Mouse (Mus musculus): ENCODE measurements around the gene Plpp6. TPM values are rescaled to one million over a fixed set of nuclear protein-coding genes. Genes with fewer than 3 reads are reported as not detected.
A peak's percentile ranks its signal among the peaks of the same experiment; 100 is the strongest.
"Not testable (repeated sequence)": the region's sequence is repeated elsewhere in the genome, so short reads cannot be mapped to it uniquely, and the experiment has no call there.

Gene Plpp6
- polyA plus RNA-seq, 1 experiment from 2014 or later = 2.0 TPM

DNA sequence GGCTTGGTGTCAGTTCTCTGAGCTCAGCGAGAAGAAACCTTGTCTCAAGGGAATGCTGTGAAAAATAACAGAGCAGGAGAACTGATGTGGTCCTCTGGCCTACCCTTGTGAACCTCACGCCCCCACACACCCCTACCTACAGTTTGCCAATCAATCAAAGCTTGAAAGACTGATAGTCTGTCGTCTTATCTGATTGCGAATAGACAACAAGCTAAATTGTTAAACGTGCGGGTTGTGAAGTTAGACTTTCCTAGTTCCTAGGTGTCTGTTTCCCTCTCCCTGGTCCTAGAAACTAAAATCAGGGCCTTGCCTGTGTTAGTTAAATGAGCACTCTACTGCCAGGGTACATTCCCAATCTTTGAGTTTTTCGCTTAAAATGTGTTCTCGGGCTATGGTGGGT is 25.8 kb downstream of the Plpp6 start:
- peak overlapping the region; percentile 42; the same call in 1 of the 2 replicates for H3K27ac ChIP-seq (replicated peaks)
- peak overlapping the region; percentile 81 for H3K4me3 ChIP-seq (replicated peaks)
- H3K4me1 ChIP-seq (replicated peaks) = peaks cover 19% of the 10 kb centered on the region

GRCm38 (mm10) chr19:28990194-28990589 is 26.4 kb downstream of the Plpp6 start, which contains the start of gene Cdc37l1:
TSS of gene Cdc37l1 (plus strand) at chr19:28990352.
- peak within 1 kb of the TSS; percentile 86 for H3K27ac ChIP-seq (replicated peaks)
- under 1% methylated on average over 31 of the region's 37 CpGs for WGBS (ENCODE audit: insufficient replicate concordance)
- H3K4me1 ChIP-seq (replicated peaks) = peaks cover 19% of the 10 kb centered on the region
- H3K4me2 ChIP-seq = peak within 1 kb of the TSS; percentile 80
- ATAC-seq (ENCODE audit: insufficient read depth) = peak; percentile 99
- no peaks in the 10 kb centered on the region for H3K9me3 ChIP-seq (replicated peaks)
- H3K9ac ChIP-seq = peak within 1 kb of the TSS; percentile 87
- H3K36me3 ChIP-seq (replicated peaks) = peaks cover 9% of the 10 kb centered on the region
- H3K27me3 ChIP-seq = peaks cover 5% of the 10 kb centered on the region; the same call in 1 of the 2 replicates
- H3K4me3 ChIP-seq (replicated peaks) = peak within 1 kb of the TSS; percentile 81

More for the DNA sequence above, 25.8 kb downstream of the Plpp6 start:
- Histone ChIP-seq H3K27me3 (peaks cover 5% of the 10 kb centered on the region; the same call in 1 of the 2 replicates), H3K9me3 (replicated peaks) (no peaks in the 10 kb centered on the region), H3K9ac (peak overlapping the region; percentile 87; the same call in 1 of the 2 replicates), H3K36me3 (replicated peaks) (peaks cover 2% of the 10 kb centered on the region), H3K4me2 (peak overlapping the region; percentile 80)
- WGBS (ENCODE audit: insufficient replicate concordance) = 46% methylated on average over 8 of the region's 8 CpGs
- ATAC-seq (ENCODE audit: insufficient read depth) = no peak

DNA sequence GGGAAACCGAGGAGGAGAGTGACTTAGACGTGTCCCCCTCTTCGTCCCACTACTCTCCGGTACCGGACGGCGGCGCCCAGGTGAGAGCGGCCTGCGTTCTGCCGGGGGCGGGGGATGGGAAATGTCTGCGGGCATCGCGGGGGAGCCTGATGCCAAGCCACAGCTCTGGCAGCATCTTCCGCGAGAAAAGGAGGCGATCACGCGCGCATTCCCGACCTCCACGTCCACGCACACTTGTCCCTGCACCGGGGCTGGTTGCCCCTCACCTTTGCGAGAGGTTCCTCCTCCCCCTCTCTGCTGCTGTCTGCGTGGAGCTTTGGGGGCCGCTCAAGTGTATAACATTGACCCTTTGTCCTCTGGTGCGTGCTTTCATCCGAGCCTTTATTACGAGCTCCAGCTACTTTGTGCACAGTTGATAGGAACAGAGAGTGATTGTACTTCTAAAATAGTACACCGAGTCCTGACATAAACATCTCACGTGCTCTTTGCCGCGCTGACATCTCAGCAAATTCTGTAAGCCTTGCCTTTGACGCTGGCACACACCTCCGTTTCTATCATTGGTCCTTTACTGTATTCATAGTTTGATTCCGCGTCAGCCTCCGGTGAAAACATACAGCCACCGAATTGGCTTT is 27.0 kb downstream of the Plpp6 start:
- peak overlapping the region; percentile 81 for H3K4me3 ChIP-seq (replicated peaks)
- H3K4me2 ChIP-seq = peak overlapping the region; percentile 80
- under 1% methylated on average over 41 of the region's 41 CpGs for WGBS (ENCODE audit: insufficient replicate concordance)
- ATAC-seq (ENCODE audit: insufficient read depth) = no peak; the same call in none of the 2 replicates
- H3K9me3 ChIP-seq (replicated peaks) = no peaks in the 10 kb centered on the region
- peak overlapping the region; percentile 86 for H3K27ac ChIP-seq (replicated peaks)
- H3K36me3 ChIP-seq (replicated peaks) = peaks cover 14% of the 10 kb centered on the region
- H3K9ac ChIP-seq = peak overlapping the region; percentile 87
- H3K27me3 ChIP-seq = peaks cover 5% of the 10 kb centered on the region; the same call in 1 of the 2 replicates
- peaks cover 19% of the 10 kb centered on the region for H3K4me1 ChIP-seq (replicated peaks)

GRCm38 (mm10) chr19:28991391-28991790 is 27.6 kb downstream of the Plpp6 start:
- Histone ChIP-seq H3K36me3 (replicated peaks) (peaks cover 21% of the 10 kb centered on the region), H3K4me1 (replicated peaks) (peaks cover 19% of the 10 kb centered on the region), H3K9me3 (replicated peaks) (no peaks in the 10 kb centered on the region), H3K27me3 (peaks cover 5% of the 10 kb centered on the region; the same call in 1 of the 2 replicates), H3K4me3 (replicated peaks) (peak overlapping the region; percentile 81), H3K9ac (peak overlapping the region; percentile 87), H3K4me2 (peak overlapping the region; percentile 80), H3K27ac (replicated peaks) (peak overlapping the region; percentile 86; the same call in 1 of the 2 replicates)
- no peak for ATAC-seq (ENCODE audit: insufficient read depth)
- WGBS (ENCODE audit: insufficient replicate concordance) = 46% methylated on average over 5 of the region's 5 CpGs

DNA sequence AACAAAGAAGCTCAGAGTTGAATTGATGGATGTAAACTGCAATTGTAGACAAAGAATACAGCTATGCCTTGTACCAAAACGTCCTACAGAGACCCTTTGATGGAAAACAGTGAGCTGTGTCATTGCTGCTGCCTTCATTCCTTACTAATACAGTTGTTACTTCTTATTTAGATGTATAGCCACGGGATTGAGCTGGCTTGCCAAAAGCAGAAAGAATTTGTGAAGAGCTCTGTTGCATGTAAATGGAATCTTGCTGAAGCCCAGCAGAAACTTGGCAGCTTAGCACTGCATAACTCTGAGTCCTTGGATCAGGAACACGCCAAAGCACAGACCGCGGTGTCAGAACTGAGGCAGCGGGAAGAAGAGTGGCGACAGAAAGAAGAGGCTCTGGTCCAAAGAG is 31.1 kb downstream of the Plpp6 start:
- H3K36me3 ChIP-seq (replicated peaks) = peaks cover 30% of the 10 kb centered on the region
- no peak overlapping the region for H3K4me3 ChIP-seq (replicated peaks)
- peaks cover 12% of the 10 kb centered on the region for H3K4me1 ChIP-seq (replicated peaks)
- H3K27ac ChIP-seq (replicated peaks) = no peak overlapping the region
- no peaks in the 10 kb centered on the region for H3K9me3 ChIP-seq (replicated peaks)
- H3K27me3 ChIP-seq = no peaks in the 10 kb centered on the region
- WGBS (ENCODE audit: insufficient replicate concordance) = 79% methylated on average over 7 of the region's 7 CpGs
- H3K4me2 ChIP-seq = no peak overlapping the region
- ATAC-seq (ENCODE audit: insufficient read depth) = no peak
- H3K9ac ChIP-seq = no peak overlapping the region

GRCm38 (mm10) chr19:28995366-28995765 is 31.6 kb downstream of the Plpp6 start:
- no peaks in the 10 kb centered on the region for H3K27me3 ChIP-seq
- peaks cover 11% of the 10 kb centered on the region for H3K4me1 ChIP-seq (replicated peaks)
- no peak overlapping the region for H3K4me2 ChIP-seq
- no peak overlapping the region for H3K9ac ChIP-seq
- ATAC-seq (ENCODE audit: insufficient read depth) = no peak
- no peak overlapping the region for H3K27ac ChIP-seq (replicated peaks)
- peaks cover 35% of the 10 kb centered on the region for H3K36me3 ChIP-seq (replicated peaks)
- no peak overlapping the region for H3K4me3 ChIP-seq (replicated peaks)
- no peaks in the 10 kb centered on the region for H3K9me3 ChIP-seq (replicated peaks)
- WGBS (ENCODE audit: insufficient replicate concordance) = 49% methylated on average over 5 of the region's 5 CpGs

GRCm38 (mm10) chr19:28997976-28998630 is 34.4 kb downstream of the Plpp6 start:
- no peak overlapping the region for H3K9ac ChIP-seq
- 80% methylated on average over 4 of the region's 4 CpGs for WGBS (ENCODE audit: insufficient replicate concordance)

GRCm38 (mm10) chr19:29000321-29000720 is 36.6 kb downstream of the Plpp6 start:
- H3K9ac ChIP-seq; ATAC-seq (ENCODE audit: insufficient read depth); H3K9me3 ChIP-seq (replicated peaks); H3K4me1 ChIP-seq (replicated peaks); H3K4me3 ChIP-seq (replicated peaks); H3K27me3 ChIP-seq; H3K4me2 ChIP-seq; H3K27ac ChIP-seq (replicated peaks): not testable (repeated sequence)
- WGBS (ENCODE audit: insufficient replicate concordance) = 91% methylated on average over 16 of the region's 16 CpGs
- H3K36me3 ChIP-seq (replicated peaks) = peaks cover 50% of the 10 kb centered on the region

More at GRCm38 (mm10) chr19:28997976-28998630, 34.4 kb downstream of the Plpp6 start:
- no peak overlapping the region for H3K27ac ChIP-seq (replicated peaks)
- no peaks in the 10 kb centered on the region for H3K9me3 ChIP-seq (replicated peaks)
- no peaks in the 10 kb centered on the region for H3K27me3 ChIP-seq
- H3K4me2 ChIP-seq = no peak overlapping the region
- no peak overlapping the region for H3K4me3 ChIP-seq (replicated peaks)
- no peak for ATAC-seq (ENCODE audit: insufficient read depth)
- peaks cover 55% of the 10 kb centered on the region for H3K36me3 ChIP-seq (replicated peaks)
- no peaks in the 10 kb centered on the region for H3K4me1 ChIP-seq (replicated peaks)

DNA sequence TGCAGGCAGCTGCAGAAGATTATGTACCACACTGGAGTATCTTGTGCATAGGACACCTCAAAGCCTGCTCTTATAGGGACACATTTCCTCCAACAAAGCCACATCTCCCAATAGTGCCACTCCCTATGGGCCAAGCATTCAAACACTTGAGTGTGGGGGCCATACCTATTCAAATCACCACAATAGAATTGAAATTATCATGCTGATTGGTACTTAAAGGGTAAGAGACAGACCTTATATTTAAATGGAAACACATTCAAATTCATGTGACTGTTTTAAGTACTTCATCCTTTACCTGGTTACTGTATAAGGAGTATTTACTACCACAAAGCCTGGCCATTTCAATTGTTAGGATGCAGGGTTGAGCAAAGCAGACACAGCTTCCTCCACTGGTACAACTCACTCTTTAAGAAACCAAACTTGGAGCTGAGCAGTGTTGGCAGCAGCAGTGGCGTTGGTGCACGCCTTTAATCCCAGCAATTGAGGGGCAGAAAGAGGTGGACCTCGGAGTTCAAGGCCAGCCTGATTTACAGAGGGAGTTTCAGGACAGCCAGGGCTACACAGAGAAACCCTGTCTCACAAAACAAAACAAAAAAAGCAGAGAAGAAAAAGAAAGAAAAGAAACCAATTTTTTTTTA is 44.4 kb downstream of the Plpp6 start:
- no peaks in the 10 kb centered on the region for H3K9me3 ChIP-seq (replicated peaks)
- no peaks in the 10 kb centered on the region for H3K27me3 ChIP-seq
- H3K36me3 ChIP-seq (replicated peaks) = peaks cover 51% of the 10 kb centered on the region
- no peaks in the 10 kb centered on the region for H3K4me1 ChIP-seq (replicated peaks)
- 78% methylated on average over 3 of the region's 3 CpGs for WGBS (ENCODE audit: insufficient replicate concordance)
- no peak overlapping the region for H3K9ac ChIP-seq
- no peak overlapping the region for H3K27ac ChIP-seq (replicated peaks)
- ATAC-seq (ENCODE audit: insufficient read depth) = no peak
- no peak overlapping the region for H3K4me3 ChIP-seq (replicated peaks)
- no peak overlapping the region for H3K4me2 ChIP-seq

DNA sequence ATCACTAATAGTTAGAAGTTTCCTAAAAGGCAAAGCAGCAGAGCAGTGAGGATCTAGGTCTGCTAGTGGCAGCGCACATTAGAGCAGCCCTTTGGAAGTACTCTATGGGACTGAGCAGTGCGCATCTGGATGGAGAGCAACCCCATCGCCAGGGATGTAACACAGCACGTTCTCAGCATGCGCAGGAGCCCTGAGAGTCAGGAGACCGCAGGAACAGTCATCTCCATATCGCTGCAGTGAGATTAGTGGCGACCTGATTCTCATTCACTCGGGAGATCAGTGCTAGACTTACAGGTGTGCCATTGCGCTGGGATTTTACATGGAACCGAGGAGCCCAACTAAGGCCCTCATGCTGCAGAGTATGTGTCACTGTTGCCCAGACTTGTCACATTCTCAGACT is 45.3 kb downstream of the Plpp6 start:
- no peak overlapping the region for H3K4me3 ChIP-seq (replicated peaks)
- WGBS (ENCODE audit: insufficient replicate concordance) = 83% methylated on average over 11 of the region's 11 CpGs
- H3K4me1 ChIP-seq (replicated peaks) = no peaks in the 10 kb centered on the region
- no peak overlapping the region for H3K9ac ChIP-seq
- no peaks in the 10 kb centered on the region for H3K27me3 ChIP-seq
- H3K36me3 ChIP-seq (replicated peaks) = peaks cover 52% of the 10 kb centered on the region
- H3K27ac ChIP-seq (replicated peaks) = no peak overlapping the region
- H3K4me2 ChIP-seq = no peak overlapping the region
- ATAC-seq (ENCODE audit: insufficient read depth) = no peak
- H3K9me3 ChIP-seq (replicated peaks) = no peaks in the 10 kb centered on the region

GRCm38 (mm10) chr19:29011355-29011990 is 47.7 kb downstream of the Plpp6 start:
- Histone ChIP-seq H3K36me3 (replicated peaks) (peaks cover 62% of the 10 kb centered on the region), H3K9ac (no peak overlapping the region), H3K4me3 (replicated peaks) (no peak overlapping the region), H3K27me3 (no peaks in the 10 kb centered on the region), H3K4me2 (no peak overlapping the region), H3K27ac (replicated peaks) (no peak overlapping the region), H3K9me3 (replicated peaks) (no peaks in the 10 kb centered on the region), H3K4me1 (replicated peaks) (no peaks in the 10 kb centered on the region)
- 76% methylated on average over 12 of the region's 12 CpGs for WGBS (ENCODE audit: insufficient replicate concordance)
- ATAC-seq (ENCODE audit: insufficient read depth) = no peak

Data from liver, embryonic 15.5 days (tissue).